Mouse (Mus musculus): ENCODE measurements around the gene Sez6. TPM values are rescaled to one million over a fixed set of nuclear protein-coding genes. Genes with fewer than 3 reads are reported as not detected.

Sez6 gene
- polyA plus RNA-seq, 1 experiment from 2014 or later, result 48.7 TPM

- ATAC-seq (ENCODE audit: low FRiP score), result no peak
- Histone ChIP-seq H3K9me3 (replicated peaks) (no peaks in the 10 kb centered on the region), H3K27ac (no peak overlapping the region), H3K4me1 (peaks cover 26% of the 10 kb centered on the region), H3K9ac (0 out of 2 replicates have a peak overlapping the region, but pooled peaks have one; percentile 39), H3K4me2 (replicated peaks) (no peak overlapping the region), H3K27me3 (peaks cover 87% of the 10 kb centered on the region), H3K36me3 (peaks cover 3% of the 10 kb centered on the region; the same call in 1 of the 2 replicates), H3K4me3 (no peak overlapping the region)
- WGBS, result 68% methylated on average over 9 of the region's 9 CpGs
These were observed 28.3 kb downstream of the Sez6 start for GRCm38 (mm10) chr11:77958932-77959331.

- H3K27ac ChIP-seq, result no peak overlapping the region
- 60% methylated on average over 8 of the region's 9 CpGs for WGBS
- peaks cover 74% of the 10 kb centered on the region for H3K27me3 ChIP-seq
- H3K4me2 ChIP-seq (replicated peaks), result no peak overlapping the region
- no peaks in the 10 kb centered on the region for H3K9me3 ChIP-seq (replicated peaks)
- no peaks in the 10 kb centered on the region for H3K36me3 ChIP-seq
- H3K4me1 ChIP-seq, result peaks cover 37% of the 10 kb centered on the region
- ATAC-seq (ENCODE audit: low FRiP score), result no peak
- H3K9ac ChIP-seq, result no peak overlapping the region
- H3K4me3 ChIP-seq, result no peak overlapping the region
These were observed 29.6 kb downstream of the Sez6 start for GRCm38 (mm10) chr11:77960199-77960598.

GRCm38 (mm10) chr11:77960898-77961297, 30.3 kb downstream of the Sez6 start:
- ATAC-seq (ENCODE audit: low FRiP score), result no peak
- H3K27ac ChIP-seq, result no peak overlapping the region
- WGBS, result 50% methylated on average over 5 of the region's 5 CpGs
- H3K36me3 ChIP-seq, result no peaks in the 10 kb centered on the region
- H3K4me1 ChIP-seq, result peaks cover 44% of the 10 kb centered on the region
- no peak overlapping the region for H3K4me2 ChIP-seq (replicated peaks)
- peaks cover 71% of the 10 kb centered on the region for H3K27me3 ChIP-seq
- no peak overlapping the region for H3K9ac ChIP-seq
- H3K9me3 ChIP-seq (replicated peaks), result no peaks in the 10 kb centered on the region
- no peak overlapping the region for H3K4me3 ChIP-seq

- peaks cover 65% of the 10 kb centered on the region for H3K27me3 ChIP-seq
- WGBS, result 86% methylated on average over 10 of the region's 10 CpGs
These were observed 32.3 kb downstream of the Sez6 start for GRCm38 (mm10) chr11:77962946-77963345.

GRCm38 (mm10) chr11:77964415-77965095, 34.0 kb downstream of the Sez6 start:
- peaks cover 38% of the 10 kb centered on the region for H3K4me1 ChIP-seq
- peak overlapping the region; percentile 37 for H3K4me2 ChIP-seq (replicated peaks)
- peak overlapping the region; percentile 49; the same call in 1 of the 2 replicates for H3K9ac ChIP-seq
- H3K27me3 ChIP-seq, result peaks cover 61% of the 10 kb centered on the region
- H3K36me3 ChIP-seq, result peaks cover 3% of the 10 kb centered on the region; the same call in 1 of the 2 replicates
- H3K27ac ChIP-seq, result peak overlapping the region; percentile 86
- H3K4me3 ChIP-seq, result no peak overlapping the region
- no peaks in the 10 kb centered on the region for H3K9me3 ChIP-seq (replicated peaks)
- WGBS, result 9% methylated on average over 19 of the region's 19 CpGs
- ATAC-seq (ENCODE audit: low FRiP score), result no peak; the same call in none of the 2 replicates

More at GRCm38 (mm10) chr11:77962946-77963345, 32.3 kb downstream of the Sez6 start:
- peaks cover 49% of the 10 kb centered on the region for H3K4me1 ChIP-seq
- H3K9ac ChIP-seq, result no peak overlapping the region
- ATAC-seq (ENCODE audit: low FRiP score), result no peak
- H3K27ac ChIP-seq, result no peak overlapping the region
- H3K4me3 ChIP-seq, result no peak overlapping the region
- H3K4me2 ChIP-seq (replicated peaks), result no peak overlapping the region
- no peaks in the 10 kb centered on the region for H3K9me3 ChIP-seq (replicated peaks)
- no peaks in the 10 kb centered on the region for H3K36me3 ChIP-seq

- 8% methylated on average over 17 of the region's 17 CpGs for WGBS
- H3K4me3 ChIP-seq, result no peak overlapping the region
- ATAC-seq (ENCODE audit: low FRiP score), result peak; percentile 75
- peak overlapping the region; percentile 86 for H3K27ac ChIP-seq
- peaks cover 32% of the 10 kb centered on the region for H3K4me1 ChIP-seq
- H3K9ac ChIP-seq, result peak overlapping the region; percentile 49
- H3K27me3 ChIP-seq, result peaks cover 53% of the 10 kb centered on the region
- no peaks in the 10 kb centered on the region for H3K9me3 ChIP-seq (replicated peaks)
- peak overlapping the region; percentile 37 for H3K4me2 ChIP-seq (replicated peaks)
- peaks cover 8% of the 10 kb centered on the region; the same call in 1 of the 2 replicates for H3K36me3 ChIP-seq
These were observed 34.8 kb downstream of the Sez6 start for GRCm38 (mm10) chr11:77965101-77966036.

- 0 out of 2 replicates have a peak overlapping the region, but pooled peaks have one; percentile 37 for H3K4me2 ChIP-seq (replicated peaks)
- no peaks in the 10 kb centered on the region for H3K9me3 ChIP-seq (replicated peaks)
- peaks cover 47% of the 10 kb centered on the region for H3K27me3 ChIP-seq
- H3K4me3 ChIP-seq, result no peak overlapping the region
- H3K36me3 ChIP-seq, result peaks cover 8% of the 10 kb centered on the region; the same call in 1 of the 2 replicates
- WGBS, result 49% methylated on average over 5 of the region's 5 CpGs
- H3K9ac ChIP-seq, result no peak overlapping the region; the same call in 1 of the 2 replicates
- peak overlapping the region; percentile 44 for H3K27ac ChIP-seq
- no peak for ATAC-seq (ENCODE audit: low FRiP score)
- H3K4me1 ChIP-seq, result peaks cover 27% of the 10 kb centered on the region
These were observed 35.4 kb downstream of the Sez6 start for GRCm38 (mm10) chr11:77966037-77966391.

- ATAC-seq (ENCODE audit: low FRiP score), result no peak
- Histone ChIP-seq H3K27me3 (peaks cover 38% of the 10 kb centered on the region), H3K4me3 (no peak overlapping the region), H3K9ac (no peak overlapping the region), H3K27ac (no peak overlapping the region), H3K4me1 (peaks cover 27% of the 10 kb centered on the region), H3K9me3 (replicated peaks) (no peaks in the 10 kb centered on the region), H3K4me2 (replicated peaks) (no peak overlapping the region), H3K36me3 (peaks cover 8% of the 10 kb centered on the region; the same call in 1 of the 2 replicates)
- WGBS, result under 1% methylated on average over 4 of the region's 4 CpGs
These were observed 36.5 kb downstream of the Sez6 start for GRCm38 (mm10) chr11:77967114-77967513.

- Histone ChIP-seq H3K27ac (no peak overlapping the region), H3K4me2 (replicated peaks) (no peak overlapping the region), H3K4me1 (peaks cover 27% of the 10 kb centered on the region), H3K27me3 (peaks cover 40% of the 10 kb centered on the region), H3K9ac (no peak overlapping the region), H3K36me3 (peaks cover 8% of the 10 kb centered on the region; the same call in 1 of the 2 replicates), H3K9me3 (replicated peaks) (no peaks in the 10 kb centered on the region), H3K4me3 (no peak overlapping the region)
- no peak for ATAC-seq (ENCODE audit: low FRiP score)
- 78% methylated on average over 4 of the region's 4 CpGs for WGBS
These were observed 38.2 kb downstream of the Sez6 start for GRCm38 (mm10) chr11:77968786-77969185.

- peaks cover 52% of the 10 kb centered on the region for H3K27me3 ChIP-seq
These were observed 40.1 kb downstream of the Sez6 start for GRCm38 (mm10) chr11:77970718-77971117.

GRCm38 (mm10) chr11:77973520-77973919, 42.9 kb downstream of the Sez6 start:
- ATAC-seq (ENCODE audit: low FRiP score), result no peak
- Histone ChIP-seq H3K4me1 (no peaks in the 10 kb centered on the region), H3K4me3 (no peak overlapping the region), H3K9ac (no peak overlapping the region), H3K36me3 (peaks cover 13% of the 10 kb centered on the region; the same call in 1 of the 2 replicates), H3K9me3 (replicated peaks) (no peaks in the 10 kb centered on the region), H3K27ac (no peak overlapping the region), H3K27me3 (peaks cover 59% of the 10 kb centered on the region), H3K4me2 (replicated peaks) (no peak overlapping the region)
- 89% methylated on average over 7 of the region's 7 CpGs for WGBS

More at GRCm38 (mm10) chr11:77970718-77971117, 40.1 kb downstream of the Sez6 start:
- 87% methylated on average over 6 of the region's 6 CpGs for WGBS
- Histone ChIP-seq H3K4me1 (peaks cover 11% of the 10 kb centered on the region), H3K9me3 (replicated peaks) (no peaks in the 10 kb centered on the region), H3K4me3 (no peak overlapping the region), H3K36me3 (peaks cover 8% of the 10 kb centered on the region; the same call in 1 of the 2 replicates), H3K4me2 (replicated peaks) (no peak overlapping the region), H3K9ac (no peak overlapping the region), H3K27ac (no peak overlapping the region)
- no peak for ATAC-seq (ENCODE audit: low FRiP score)

- H3K27me3 ChIP-seq, result peaks cover 54% of the 10 kb centered on the region
- H3K36me3 ChIP-seq, result peaks cover 12% of the 10 kb centered on the region; the same call in 1 of the 2 replicates
- H3K4me3 ChIP-seq, result no peak overlapping the region
- H3K9me3 ChIP-seq (replicated peaks), result no peaks in the 10 kb centered on the region
- no peak overlapping the region for H3K9ac ChIP-seq
- 0 out of 2 replicates have a peak, but pooled peaks have one; percentile 3 for ATAC-seq (ENCODE audit: low FRiP score)
- no peak overlapping the region for H3K4me2 ChIP-seq (replicated peaks)
- H3K4me1 ChIP-seq, result no peaks in the 10 kb centered on the region
- WGBS, result 52% methylated on average over 15 of the region's 15 CpGs
- H3K27ac ChIP-seq, result no peak overlapping the region
These were observed 43.7 kb downstream of the Sez6 start for GRCm38 (mm10) chr11:77974325-77974724.

Data from hindbrain, embryonic 12.5 days (tissue).